Mouse (Mus musculus) CH12.LX (cell line): ENCODE data around the gene Ppfia3.

Experiments
- CTCF ChIP-seq, 2 experiments: IDR thresholded peaks in 1 of 2; conservative IDR thresholded peaks in 1 of 2; 2 replicates each; pipeline ENCODE4 v1.5.1; 2011 to 2012; ENCODE audit warnings: low read depth in 2 of 2, low read length in 2 of 2, improper control_type of control experiment in 1 of 2, inconsistent platforms in 1 of 2, mild to moderate bottlenecking in 1 of 2, moderate library complexity in 1 of 2
- ETS1 ChIP-seq: conservative IDR thresholded peaks from 2 replicates; pipeline ENCODE4 v1.6.1; 2012; ENCODE audit warnings: low read depth, mild to moderate bottlenecking, inconsistent platforms, low read length, improper control_type of control experiment, moderate library complexity
- MAX ChIP-seq: IDR thresholded peaks from 2 replicates; pipeline ENCODE4 v1.6.1; 2011; ENCODE audit warnings: low read length, improper control_type of control experiment
- MAZ ChIP-seq: IDR thresholded peaks from 2 replicates; pipeline ENCODE4 v1.6.1; 2012; ENCODE audit warnings: low read depth, mild to moderate bottlenecking, inconsistent platforms, low read length, improper control_type of control experiment, moderate library complexity
- MEF2A ChIP-seq: IDR thresholded peaks from 2 replicates; pipeline ENCODE4 v1.6.1; 2014; ENCODE audit warnings: low read depth, mild to moderate bottlenecking, inconsistent platforms, low read length, improper control_type of control experiment, borderline replicate concordance
- POLR2A ChIP-seq: IDR thresholded peaks from 2 replicates; pipeline ENCODE4 v1.6.1; 2011; ENCODE audit warnings: low read depth, mild to moderate bottlenecking, improper control_type of control experiment, low read length
- TCF12 ChIP-seq: IDR thresholded peaks from 2 replicates; pipeline ENCODE4 v1.6.1; 2014; ENCODE audit warnings: low read depth, mild to moderate bottlenecking, inconsistent platforms, low read length, improper control_type of control experiment
- ZMIZ1 ChIP-seq: IDR thresholded peaks from 2 replicates; pipeline ENCODE4 v1.6.1; 2012; ENCODE audit warnings: low read depth, mild to moderate bottlenecking, inconsistent platforms, low read length, improper control_type of control experiment
- ZNF384 ChIP-seq: IDR thresholded peaks from 2 replicates; pipeline ENCODE4 v1.6.1; 2012; ENCODE audit warnings: low read depth, low read length, improper control_type of control experiment, inconsistent platforms

- TF ChIP-seq ETS1 (no peak), POLR2A (no peak), MAZ (no peak), ZMIZ1 (no peak), ZNF384 (no peak), CTCF (conservative IDR thresholded peaks at IDR 0.05 in 1 of 2, IDR thresholded peaks at IDR 0.05 in 1 of 2; ENCODE audit: low read depth in 2 of 2, low read length in 2 of 2) (no peak), MEF2A (no peak), MAX (no peak), TCF12 (no peak)
These were observed at the start of gene Ppfia3 for GRCm38 (mm10) chr7:45366652-45367019.
